Mouse (Mus musculus): ENCODE results near the gene Nags. TPM values are rescaled to one million over a fixed set of nuclear protein-coding genes. Genes with fewer than 3 reads are reported as not detected.

Gene Nags
- polyA plus RNA-seq, 1 experiment from 2014 or later = 37.9 TPM

GRCm38 (mm10) chr11:102196018-102196797, 50.9 kb downstream of the Nags start:
- no peaks in the 10 kb centered on the region for H3K4me1 ChIP-seq (replicated peaks; ENCODE audit: control insufficient read depth, insufficient read depth, low read length)
- no peaks in the 10 kb centered on the region for H3K27me3 ChIP-seq (replicated peaks; ENCODE audit: control insufficient read depth, insufficient read depth, low read length)
- peaks cover 79% of the 10 kb centered on the region for H3K36me3 ChIP-seq (ENCODE audit: control insufficient read depth, insufficient read depth)
- H3K9me3 ChIP-seq (ENCODE audit: control insufficient read depth) = no peaks in the 10 kb centered on the region
- WGBS = 66% methylated on average over 21 of the region's 21 CpGs
- H3K4me3 ChIP-seq (ENCODE audit: low read depth, low read length) = no peak overlapping the region
- TF ChIP-seq CTCF (IDR thresholded peaks at IDR 0.05; ENCODE audit: low read depth) = no peak
- H3K27ac ChIP-seq (ENCODE audit: low read depth, low read length) = no peak overlapping the region
- H3K9ac ChIP-seq (ENCODE audit: low read depth, low read length) = no peak overlapping the region
- ATAC-seq = no peak
- no peak overlapping the region for H3K4me2 ChIP-seq (replicated peaks; ENCODE audit: low read depth)

- H3K36me3 ChIP-seq (ENCODE audit: control insufficient read depth, insufficient read depth) = peaks cover 95% of the 10 kb centered on the region
- WGBS = 74% methylated on average over 6 of the region's 6 CpGs
These were observed 52.9 kb downstream of the Nags start for GRCm38 (mm10) chr11:102198245-102198644.

More at GRCm38 (mm10) chr11:102198245-102198644, 52.9 kb downstream of the Nags start:
- peak; percentile 53 for TF ChIP-seq CTCF (IDR thresholded peaks at IDR 0.05; ENCODE audit: low read depth)
- H3K9me3 ChIP-seq (ENCODE audit: control insufficient read depth) = no peaks in the 10 kb centered on the region
- H3K4me1 ChIP-seq (replicated peaks; ENCODE audit: control insufficient read depth, insufficient read depth, low read length) = no peaks in the 10 kb centered on the region
- H3K27me3 ChIP-seq (replicated peaks; ENCODE audit: control insufficient read depth, insufficient read depth, low read length) = no peaks in the 10 kb centered on the region
- H3K4me2 ChIP-seq (replicated peaks; ENCODE audit: low read depth) = no peak overlapping the region
- H3K4me3 ChIP-seq (ENCODE audit: low read depth, low read length) = no peak overlapping the region
- ATAC-seq = no peak
- H3K9ac ChIP-seq (ENCODE audit: low read depth, low read length) = no peak overlapping the region
- H3K27ac ChIP-seq (ENCODE audit: low read depth, low read length) = no peak overlapping the region

Other genes starting within 250 kb of the Nags start
- gene Sost, start 178.5 kb upstream of the Nags start, polyA plus RNA-seq (2015; fragmentation: Nextera tagmentation; extraction: Ambion mirVana) = not detected in 2 replicates
- not detected in 2 replicates for gene Cfap97d1, start 161.2 kb upstream of the Nags start, polyA plus RNA-seq (2015; fragmentation: Nextera tagmentation; extraction: Ambion mirVana)
- gene Dusp3, start 158.5 kb upstream of the Nags start, polyA plus RNA-seq (2015; fragmentation: Nextera tagmentation; extraction: Ambion mirVana) = 49.9 and 53.5 TPM in 2 replicates
- 8.1 and 8.6 TPM in 2 replicates for gene Mpp3, start 117.1 kb upstream of the Nags start, polyA plus RNA-seq (2015; fragmentation: Nextera tagmentation; extraction: Ambion mirVana)
- 5.4 and 5.6 TPM in 2 replicates for gene Cd300lg, start 104.0 kb upstream of the Nags start, polyA plus RNA-seq (2015; fragmentation: Nextera tagmentation; extraction: Ambion mirVana)
- 1.7 and 2.2 TPM in 2 replicates for gene Mpp2, start 57.0 kb upstream of the Nags start, polyA plus RNA-seq (2015; fragmentation: Nextera tagmentation; extraction: Ambion mirVana)
- 1.2 and 3.4 TPM in 2 replicates for gene Ppy, start 44.2 kb upstream of the Nags start, polyA plus RNA-seq (2015; fragmentation: Nextera tagmentation; extraction: Ambion mirVana)
- 181 and 192 TPM in 2 replicates for gene Pyy, start 37.7 kb upstream of the Nags start, polyA plus RNA-seq (2015; fragmentation: Nextera tagmentation; extraction: Ambion mirVana)
- 10.9 and 11.4 TPM in 2 replicates for gene Tmem101, start 10.9 kb downstream of the Nags start, polyA plus RNA-seq (2015; fragmentation: Nextera tagmentation; extraction: Ambion mirVana)
- 103 and 107 TPM in 2 replicates for gene Lsm12, start 39.8 kb downstream of the Nags start, polyA plus RNA-seq (2015; fragmentation: Nextera tagmentation; extraction: Ambion mirVana)
- 20.4 and 21.1 TPM in 2 replicates for gene G6pc3, start 44.1 kb downstream of the Nags start, polyA plus RNA-seq (2015; fragmentation: Nextera tagmentation; extraction: Ambion mirVana)
- gene Hdac5, start 84.7 kb downstream of the Nags start, polyA plus RNA-seq (2015; fragmentation: Nextera tagmentation; extraction: Ambion mirVana) = 30.1 and 30.4 TPM in 2 replicates
- gene BC030867, start 103.4 kb downstream of the Nags start, polyA plus RNA-seq (2015; fragmentation: Nextera tagmentation; extraction: Ambion mirVana) = 2.7 and 3.4 TPM in 2 replicates
- gene Asb16, start 123.2 kb downstream of the Nags start, polyA plus RNA-seq (2015; fragmentation: Nextera tagmentation; extraction: Ambion mirVana) = 0.05 and 0.09 TPM in 2 replicates
- 43.3 and 44.2 TPM in 2 replicates for gene Tmub2, start 139.4 kb downstream of the Nags start, polyA plus RNA-seq (2015; fragmentation: Nextera tagmentation; extraction: Ambion mirVana)
- gene Atxn7l3, start 151.1 kb downstream of the Nags start, polyA plus RNA-seq (2015; fragmentation: Nextera tagmentation; extraction: Ambion mirVana) = 8.6 and 10.5 TPM in 2 replicates
- 39.6 and 41.9 TPM in 2 replicates for gene Ubtf, start 174.2 kb downstream of the Nags start, polyA plus RNA-seq (2015; fragmentation: Nextera tagmentation; extraction: Ambion mirVana)
- 0.29 and 0.34 TPM in 2 replicates for gene Slc4a1, start 220.7 kb downstream of the Nags start, polyA plus RNA-seq (2015; fragmentation: Nextera tagmentation; extraction: Ambion mirVana)
- gene Rundc3a, start 247.9 kb downstream of the Nags start, polyA plus RNA-seq (2015; fragmentation: Nextera tagmentation; extraction: Ambion mirVana) = 5.2 and 5.3 TPM in 2 replicates

Measured in intestine, postnatal 0 days (tissue).